Mouse (Mus musculus): ENCODE measurements around the gene Thrb. TPM values are rescaled to one million over a fixed set of nuclear protein-coding genes. Genes with fewer than 3 reads are reported as not detected.

The Thrb gene
- total and polyA plus RNA-seq, 3 experiments: not detected

- no peak for TF ChIP-seq GABPA (IDR thresholded peaks at IDR 0.05; ENCODE audit: low read depth, low read length)
- TF ChIP-seq KAT2A (conservative IDR thresholded peaks at IDR 0.05; ENCODE audit: low read depth, low read length): no peak
- no peak for TF ChIP-seq HCFC1 (IDR thresholded peaks at IDR 0.05; ENCODE audit: low read depth, low read length)
- DNase-seq (ENCODE audit: low read depth, low spot score): no peak
- no peaks in the 10 kb centered on the region for H3K79me2 ChIP-seq (ENCODE audit: control insufficient read depth, insufficient read depth, low read length, poor library complexity)
- no peak overlapping the region for H3K27ac ChIP-seq (ENCODE audit: control insufficient read depth, low read depth, low read length)
- no peaks in the 10 kb centered on the region for H3K4me1 ChIP-seq (ENCODE audit: control insufficient read depth in 1 of 2, insufficient read depth in 2 of 2, low read length in 2 of 2)
- no peaks in the 10 kb centered on the region for H3K27me3 ChIP-seq (ENCODE audit: control insufficient read depth in 1 of 2, insufficient read depth in 2 of 2, low read length in 2 of 2)
- H3K36me3 ChIP-seq (ENCODE audit: control insufficient read depth in 1 of 2, insufficient read depth in 2 of 2, low read length in 2 of 2): no peaks in the 10 kb centered on the region
- no peak overlapping the region for H3K9ac ChIP-seq (ENCODE audit: control insufficient read depth, low read depth, low read length, poor library complexity, severe bottlenecking)
- H3K4me3 ChIP-seq (ENCODE audit: control insufficient read depth in 1 of 2, insufficient read depth in 1 of 2, low read depth in 2 of 2, low read length in 2 of 2): no peak overlapping the region
- H3K9me3 ChIP-seq (replicated peaks; ENCODE audit: insufficient read depth, low read length): no peaks in the 10 kb centered on the region
These were observed 256.6 kb downstream of the Thrb start for GRCm38 (mm10) chr14:17916651-17917050.

GRCm38 (mm10) chr14:17917124-17917763 is 257.2 kb downstream of the Thrb start:
- Histone ChIP-seq H3K9ac (ENCODE audit: control insufficient read depth, low read depth, low read length, poor library complexity, severe bottlenecking) (no peak overlapping the region), H3K9me3 (replicated peaks; ENCODE audit: insufficient read depth, low read length) (no peaks in the 10 kb centered on the region), H3K4me3 (ENCODE audit: control insufficient read depth in 1 of 2, insufficient read depth in 1 of 2, low read depth in 2 of 2, low read length in 2 of 2) (no peak overlapping the region), H3K27ac (ENCODE audit: control insufficient read depth, low read depth, low read length) (no peak overlapping the region), H3K4me1 (ENCODE audit: control insufficient read depth in 1 of 2, insufficient read depth in 2 of 2, low read length in 2 of 2) (no peaks in the 10 kb centered on the region), H3K27me3 (ENCODE audit: control insufficient read depth in 1 of 2, insufficient read depth in 2 of 2, low read length in 2 of 2) (no peaks in the 10 kb centered on the region), H3K36me3 (ENCODE audit: control insufficient read depth in 1 of 2, insufficient read depth in 2 of 2, low read length in 2 of 2) (no peaks in the 10 kb centered on the region), H3K79me2 (ENCODE audit: control insufficient read depth, insufficient read depth, low read length, poor library complexity) (no peaks in the 10 kb centered on the region)
- DNase-seq (ENCODE audit: low read depth, low spot score): no peak
- TF ChIP-seq POLR2A (IDR thresholded peaks at IDR 0.05; ENCODE audit: control insufficient read depth in 1 of 2, insufficient read depth in 1 of 2, low read depth in 1 of 2, low read length in 2 of 2, poor library complexity in 1 of 2): no peak
- TF ChIP-seq KAT2A (conservative IDR thresholded peaks at IDR 0.05; ENCODE audit: low read depth, low read length): no peak
- TF ChIP-seq ELF1 (IDR thresholded peaks at IDR 0.05; ENCODE audit: low read depth, low read length): no peak
- TF ChIP-seq GATA1 (IDR thresholded peaks at IDR 0.05; ENCODE audit: low read depth, low read length): no peak
- no peak for TF ChIP-seq GABPA (IDR thresholded peaks at IDR 0.05; ENCODE audit: low read depth, low read length)
- no peak for TF ChIP-seq POLR2AphosphoS2 (IDR thresholded peaks at IDR 0.05; ENCODE audit: low read length)
- TF ChIP-seq ZMIZ1 (IDR thresholded peaks at IDR 0.05; ENCODE audit: low read depth, low read length): no peak
- TF ChIP-seq ZC3H11A (IDR thresholded peaks at IDR 0.05; ENCODE audit: low read depth, low read length): no peak
- TF ChIP-seq NRF1 (IDR thresholded peaks at IDR 0.05; ENCODE audit: insufficient read depth, low read depth, low read length, poor library complexity, severe bottlenecking): no peak
- no peak for TF ChIP-seq MAFK (IDR thresholded peaks at IDR 0.05; ENCODE audit: borderline replicate concordance, low read depth, low read length)
- no peak for TF ChIP-seq TCF12 (IDR thresholded peaks at IDR 0.05; ENCODE audit: low read depth, low read length)
- no peak for TF ChIP-seq ETS1 (IDR thresholded peaks at IDR 0.05; ENCODE audit: low read depth, low read length)
- TF ChIP-seq SIN3A (IDR thresholded peaks at IDR 0.05; ENCODE audit: low read length): no peak
- no peak for TF ChIP-seq CHD1 (IDR thresholded peaks at IDR 0.05; ENCODE audit: low read depth, low read length)
- no peak for TF ChIP-seq USF1 (IDR thresholded peaks at IDR 0.05; ENCODE audit: low read depth, low read length)
- no peak for TF ChIP-seq MYB (IDR thresholded peaks at IDR 0.05; ENCODE audit: low read depth, low read length)
- no peak for TF ChIP-seq E2F4 (IDR thresholded peaks at IDR 0.05; ENCODE audit: borderline replicate concordance, low read depth, low read length)
- no peak for TF ChIP-seq MAZ (IDR thresholded peaks at IDR 0.05; ENCODE audit: low read depth, low read length)
- TF ChIP-seq MXI1 (IDR thresholded peaks at IDR 0.05; ENCODE audit: low read depth, low read length): no peak
